Comparison of ENCODE assay signal across 28 mouse cellular contexts in the genomic region with DNA sequence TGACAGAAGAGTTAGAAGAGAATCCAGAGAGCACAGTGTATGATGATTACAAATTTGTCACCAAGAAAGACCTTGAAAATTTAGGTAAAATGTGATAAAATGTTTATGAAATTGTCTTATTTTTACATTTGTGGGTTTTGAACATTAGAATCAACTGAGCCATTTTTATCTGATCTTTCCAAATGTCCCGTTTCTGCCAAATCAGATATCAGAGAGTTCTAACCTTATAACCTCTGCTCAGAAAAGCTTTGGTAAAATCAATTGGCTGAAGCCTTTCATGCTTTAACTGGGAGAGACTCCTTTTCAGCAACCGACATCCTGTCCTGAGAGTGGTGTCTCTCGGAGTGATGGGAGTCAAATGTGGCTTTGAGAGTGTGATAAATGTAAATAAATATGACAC.
"Had no signal": no experiment of that assay in that cellular context is flagged by ENCODE, and none has a peak within 500 bp of the region (broad histone marks: within the 10 kb centered on the region; RNA-seq: fewer than 3 reads in every experiment).

No protein-coding gene starts in this region.

- DNase-seq: left cerebral cortex, postnatal 4 days; liver; liver, embryonic 13.5 days; lung, adult 18-20 months; lung, adult 2 months; lung, postnatal 14 days; lung, postnatal 36 days; lung, postnatal 4 days; midbrain, embryonic 14.5 days had no signal

- H3K9ac ChIP-seq: limb, embryonic 12.5 days; limb, embryonic 13.5 days; limb, embryonic 15.5 days; liver, embryonic 12.5 days; liver, embryonic 13.5 days; liver, embryonic 14.5 days; liver, embryonic 15.5 days; lung, embryonic 14.5 days; lung, embryonic 15.5 days; midbrain, embryonic 12.5 days; midbrain, embryonic 13.5 days; neural tube, embryonic 12.5 days had no signal

- H3K4me1 ChIP-seq: limb, embryonic 10.5 days; limb, embryonic 12.5 days; limb, embryonic 13.5 days; limb, embryonic 15.5 days; liver, embryonic 12.5 days; liver, embryonic 13.5 days; liver, embryonic 15.5 days; lung, embryonic 15.5 days; megakaryocyte, embryonic 14.5 days; midbrain, embryonic 10.5 days; midbrain, embryonic 12.5 days; midbrain, embryonic 13.5 days; neural tube, embryonic 12.5 days had no signal

- H3K27me3 ChIP-seq: limb, embryonic 12.5 days; limb, embryonic 13.5 days; limb, embryonic 15.5 days; liver, embryonic 12.5 days; liver, embryonic 13.5 days; liver, embryonic 15.5 days; lung, embryonic 15.5 days; megakaryocyte, embryonic 14.5 days; midbrain, embryonic 12.5 days; midbrain, embryonic 13.5 days; neural tube, embryonic 12.5 days had no signal

- H3K4me2 ChIP-seq: limb, embryonic 12.5 days; limb, embryonic 13.5 days; limb, embryonic 15.5 days; liver, embryonic 11.5 days; liver, embryonic 12.5 days; liver, embryonic 13.5 days; liver, embryonic 15.5 days; lung, embryonic 14.5 days; lung, embryonic 15.5 days; midbrain, embryonic 12.5 days; midbrain, embryonic 13.5 days; neural tube, embryonic 12.5 days had no signal

- H3K9me3 ChIP-seq: limb, embryonic 10.5 days; limb, embryonic 12.5 days; limb, embryonic 13.5 days; limb, embryonic 15.5 days; liver, embryonic 12.5 days; liver, embryonic 13.5 days; liver, embryonic 15.5 days; lung, embryonic 15.5 days; megakaryocyte, embryonic 14.5 days; midbrain, embryonic 10.5 days; midbrain, embryonic 12.5 days; midbrain, embryonic 13.5 days; neural tube, embryonic 12.5 days had no signal

- H3K27ac ChIP-seq: left cerebral cortex, adult 2 months; limb, embryonic 10.5 days; limb, embryonic 12.5 days; limb, embryonic 13.5 days; limb, embryonic 15.5 days; liver, embryonic 12.5 days; liver, embryonic 13.5 days; liver, embryonic 14.5 days; liver, embryonic 15.5 days; macrophage; midbrain, embryonic 10.5 days; midbrain, embryonic 12.5 days; midbrain, embryonic 13.5 days; neural tube, embryonic 12.5 days had no signal

- H3K4me3 ChIP-seq: left cerebral cortex, adult 2 months; limb, embryonic 10.5 days; limb, embryonic 12.5 days; limb, embryonic 13.5 days; limb, embryonic 15.5 days; liver, embryonic 12.5 days; liver, embryonic 13.5 days; liver, embryonic 15.5 days; lung, embryonic 15.5 days; megakaryocyte, embryonic 14.5 days; midbrain, embryonic 10.5 days; midbrain, embryonic 12.5 days; midbrain, embryonic 13.5 days; myocyte; neural tube, embryonic 12.5 days had no signal

- ATAC-seq: liver, embryonic 12.5 days; midbrain, embryonic 13.5 days; midbrain, embryonic 16.5 days had no signal
